Mouse (Mus musculus) liver, embryonic 14.5 days (tissue): ENCODE measurements around the gene Rcsd1.

Source experiments
- CTCF ChIP-seq: IDR thresholded peaks from 2 replicates; pipeline ENCODE4 v1.5.1; 2016; ENCODE audit warnings: antibody characterized with exemption, low read depth, control low read depth
- EP300 ChIP-seq: IDR thresholded peaks from 2 replicates; pipeline ENCODE4 v1.6.1; 2016; ENCODE audit warnings: antibody characterized with exemption, low read depth

DNA sequence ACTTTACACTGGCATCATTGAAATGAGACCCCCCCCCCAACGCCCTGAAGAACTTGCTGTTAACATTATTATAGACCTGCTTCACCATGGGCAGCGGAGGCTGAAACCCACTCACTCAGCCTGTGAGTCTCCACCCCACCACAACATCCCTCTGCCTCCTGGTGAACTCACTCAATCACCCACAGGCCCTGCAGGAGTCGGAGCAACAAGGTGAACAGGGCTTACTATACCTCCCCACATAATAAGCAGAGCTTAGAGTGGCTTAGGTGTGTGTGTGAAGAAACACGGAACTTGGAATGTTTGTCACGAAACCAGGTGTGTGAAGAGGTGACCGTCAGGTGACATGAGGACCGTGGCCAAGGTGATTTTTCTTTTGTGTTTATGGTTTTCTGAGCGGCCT, 32.4 kb upstream of the Rcsd1 start:
- no peak for TF ChIP-seq CTCF
- no peak for TF ChIP-seq EP300
